Mouse (Mus musculus) cerebellum, postnatal 14 days (tissue): Measurements from ENCODE around the gene Cep131.

Experiments used
- DNase-seq, 2 experiments: peaks; one replicate each; pipeline ENCODE4 v3.0.0; 2021; ENCODE audit warnings: mixed read lengths in 2 of 2

Gene Cep131

DNA sequence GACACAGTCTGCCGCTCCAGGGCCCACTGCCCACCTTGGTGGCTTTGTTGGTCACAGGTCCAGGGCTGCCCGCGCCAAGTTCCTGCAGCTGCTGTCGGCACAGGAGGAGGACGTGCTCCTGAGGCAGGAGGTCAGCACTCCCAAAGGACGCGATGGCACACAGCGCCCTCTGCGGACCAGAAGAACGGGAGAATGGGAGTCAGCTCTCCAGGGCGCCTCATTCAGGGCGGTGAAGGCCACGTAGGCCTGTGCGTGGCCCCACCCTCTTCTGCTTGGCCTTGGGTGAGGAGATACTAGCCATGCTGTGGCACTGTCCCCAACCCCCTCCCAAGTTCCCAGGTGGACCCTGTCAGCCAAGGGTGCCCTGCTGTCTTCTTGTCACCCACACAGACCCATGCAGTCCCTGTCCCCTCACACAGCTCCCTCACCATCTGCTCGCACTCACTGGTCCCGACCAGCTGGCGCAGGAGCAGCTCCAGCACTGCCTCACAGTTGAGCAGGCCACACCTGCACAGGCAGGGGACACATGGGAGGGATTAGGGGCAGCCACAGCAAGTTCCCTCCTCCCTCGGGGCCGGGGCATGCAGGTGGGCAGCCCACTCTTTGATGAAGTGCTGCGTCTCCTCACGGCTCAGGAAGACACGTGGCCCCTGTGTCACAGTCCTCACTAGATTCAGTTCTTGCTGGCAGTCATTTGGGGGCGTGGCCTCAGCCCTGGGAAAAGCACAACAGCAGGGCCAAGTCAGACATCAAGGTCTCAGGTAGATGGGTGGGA lies 6.4 kb upstream of the Cep131 start:
- peak in 1 of 2 experiments; percentile 48 for DNase-seq

DNA sequence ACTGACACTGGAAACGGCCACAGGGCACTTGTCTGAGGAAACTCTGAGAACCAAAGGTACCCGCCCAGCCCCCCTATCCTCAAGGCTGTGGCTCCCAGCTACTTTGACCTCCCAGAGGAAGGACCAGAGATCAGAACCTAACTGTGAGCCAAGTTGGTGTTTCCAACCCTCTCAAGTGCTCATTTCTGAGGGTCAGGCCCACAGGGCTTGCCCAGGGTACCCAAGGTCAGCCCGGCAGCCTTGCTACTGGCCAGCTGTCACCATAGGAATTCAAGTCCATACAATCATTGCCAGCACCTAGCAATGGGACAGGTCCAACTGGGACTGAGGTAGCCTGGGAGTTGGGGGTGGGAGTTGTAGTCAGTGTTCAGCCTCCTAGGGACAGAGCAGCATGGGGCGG lies 4.0 kb upstream of the Cep131 start:
- no peak for DNase-seq

DNA sequence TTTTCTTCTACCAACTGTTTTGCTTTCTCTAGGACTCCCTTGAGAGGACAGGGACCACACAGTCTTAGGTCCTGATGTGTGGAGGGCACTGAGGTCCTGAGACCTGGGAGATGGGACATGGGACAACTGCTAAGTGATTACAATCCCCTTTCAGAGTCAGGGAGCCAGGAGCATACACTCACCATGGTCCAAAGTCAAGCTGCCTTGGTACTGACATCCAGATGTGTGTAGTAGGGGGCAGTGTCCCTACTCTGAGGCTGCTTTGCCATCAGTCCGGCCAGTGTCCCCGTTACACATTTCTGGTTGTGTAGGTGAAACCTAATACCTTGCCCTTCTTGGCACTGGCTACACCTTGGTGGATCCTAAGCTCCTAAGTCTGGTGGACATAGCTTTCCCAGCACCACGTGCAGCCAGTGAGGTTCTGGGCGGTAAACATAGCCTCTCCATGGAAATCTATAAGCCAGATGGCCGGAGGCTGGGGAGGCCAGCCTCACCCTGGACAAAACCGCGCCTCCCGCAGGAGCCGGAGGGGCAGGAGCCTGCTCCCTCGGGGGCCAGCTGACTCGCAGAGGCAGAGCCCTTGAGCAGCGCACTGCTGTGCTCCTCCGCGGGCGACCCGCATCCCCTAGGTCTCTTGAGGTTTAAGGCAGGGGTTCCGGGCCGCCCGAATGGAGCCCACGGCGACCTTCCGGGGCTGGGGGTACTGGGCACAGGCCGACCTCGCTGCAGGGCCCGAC lies 568 bp downstream of the Cep131 start:
- DNase-seq, result peak; percentile 63 to 68

GRCm38 (mm10) chr11:120080282-120080681 lies 6.3 kb downstream of the Cep131 start:
- no peak for DNase-seq

GRCm38 (mm10) chr11:120076191-120076590 lies 10.4 kb downstream of the Cep131 start:
- no peak for DNase-seq

GRCm38 (mm10) chr11:120072986-120073647 lies 13.5 kb downstream of the Cep131 start:
- DNase-seq, result no peak

DNA sequence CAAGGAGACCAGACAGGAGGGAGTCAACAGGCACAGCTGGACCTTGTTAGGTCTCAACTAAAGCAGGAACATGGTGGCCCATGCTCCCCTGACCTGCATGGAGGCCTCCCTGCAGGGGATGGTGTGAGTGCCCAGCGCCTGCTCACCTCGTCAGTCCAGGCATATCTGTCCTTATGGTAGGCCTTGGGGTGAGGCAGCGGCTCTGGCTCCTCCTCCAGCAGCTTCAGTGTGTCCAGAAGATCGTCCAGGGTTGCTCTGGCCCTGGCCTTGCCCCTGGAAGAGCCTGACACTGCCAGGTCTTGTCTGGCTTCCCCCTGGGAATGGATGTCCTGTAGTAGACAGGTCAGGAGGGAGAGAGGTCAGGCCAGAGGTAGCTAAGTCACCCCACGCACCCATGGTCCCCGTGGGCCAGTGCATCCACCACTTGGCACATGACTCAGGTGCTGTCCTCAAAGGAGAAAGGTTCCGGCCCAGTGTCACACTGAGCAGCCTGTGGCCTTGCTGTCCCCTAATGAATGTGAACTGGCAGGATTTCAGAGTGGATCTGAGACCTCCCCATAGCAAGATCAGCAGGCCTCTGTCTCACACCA lies 14.8 kb downstream of the Cep131 start:
- no peak for DNase-seq

DNA sequence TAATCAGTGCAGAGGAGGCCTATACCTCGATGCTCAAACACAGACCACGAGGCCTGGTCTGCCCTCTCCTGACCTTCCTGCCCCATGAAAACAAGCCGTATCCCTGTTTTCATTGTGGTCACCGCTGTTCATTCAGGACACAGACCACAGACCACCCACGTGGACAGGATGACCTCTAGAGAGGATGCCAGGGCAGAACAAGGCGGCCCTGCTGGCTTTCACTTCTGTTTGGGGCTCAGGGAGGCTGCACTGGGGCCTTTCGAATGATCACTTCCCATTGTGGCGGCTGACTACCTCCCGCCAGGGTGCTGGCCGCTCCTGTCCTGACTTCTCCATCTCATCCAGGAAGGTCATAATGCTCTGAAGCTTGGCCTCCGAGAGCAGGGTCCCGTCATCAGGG lies 15.6 kb downstream of the Cep131 start:
- DNase-seq, result no peak

DNA sequence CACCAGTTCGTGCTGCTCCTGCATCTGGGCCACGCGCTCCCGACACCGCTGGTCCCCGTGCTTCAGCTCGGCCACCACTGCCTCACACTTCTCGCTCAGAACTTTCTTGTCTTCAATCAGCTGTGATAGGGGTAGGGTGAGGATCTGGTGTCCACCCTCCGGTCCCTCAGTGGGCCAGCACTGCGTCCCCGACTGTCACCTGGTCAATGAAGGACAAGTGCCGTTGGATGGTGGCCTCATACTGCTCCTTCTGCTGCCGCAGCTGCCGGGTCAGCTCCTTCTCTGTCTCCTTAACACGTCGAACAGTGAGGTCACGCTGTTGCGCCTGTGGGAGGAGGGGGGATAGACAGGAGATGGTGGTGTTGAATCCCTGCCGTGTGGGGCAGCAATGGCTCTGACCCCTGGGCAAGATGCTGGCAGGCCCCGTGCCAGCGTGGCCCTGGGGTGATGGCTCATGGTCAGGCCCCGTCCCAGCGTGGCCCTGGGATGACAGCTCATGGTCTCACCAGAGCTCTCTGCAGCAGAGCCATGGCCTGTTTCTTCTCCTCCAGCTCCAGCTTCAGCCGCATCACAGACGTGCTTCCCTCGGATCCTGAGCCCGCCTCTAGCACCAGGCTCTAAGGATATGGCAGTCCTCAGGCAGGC lies 16.2 kb downstream of the Cep131 start:
- no peak for DNase-seq

DNA sequence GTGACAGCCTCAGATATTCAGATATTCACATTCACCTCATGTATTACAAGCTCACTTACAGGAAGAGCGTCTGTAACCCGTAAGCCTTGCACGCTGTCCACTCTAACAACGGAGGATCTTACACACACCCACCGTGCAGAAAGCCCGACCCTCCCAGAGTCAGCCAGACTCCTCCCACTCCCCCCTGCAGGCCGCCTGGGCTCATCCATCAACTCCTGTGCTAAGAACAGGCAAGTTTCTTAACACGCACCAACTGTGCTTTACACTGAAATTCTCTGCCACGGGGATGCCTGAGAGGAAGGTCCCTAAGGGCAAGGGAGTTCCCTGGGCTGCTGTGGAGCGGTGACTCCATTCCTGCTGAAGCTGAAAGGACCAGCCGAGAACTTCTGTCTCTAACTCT lies 17.4 kb downstream of the Cep131 start:
- no peak for DNase-seq

DNA sequence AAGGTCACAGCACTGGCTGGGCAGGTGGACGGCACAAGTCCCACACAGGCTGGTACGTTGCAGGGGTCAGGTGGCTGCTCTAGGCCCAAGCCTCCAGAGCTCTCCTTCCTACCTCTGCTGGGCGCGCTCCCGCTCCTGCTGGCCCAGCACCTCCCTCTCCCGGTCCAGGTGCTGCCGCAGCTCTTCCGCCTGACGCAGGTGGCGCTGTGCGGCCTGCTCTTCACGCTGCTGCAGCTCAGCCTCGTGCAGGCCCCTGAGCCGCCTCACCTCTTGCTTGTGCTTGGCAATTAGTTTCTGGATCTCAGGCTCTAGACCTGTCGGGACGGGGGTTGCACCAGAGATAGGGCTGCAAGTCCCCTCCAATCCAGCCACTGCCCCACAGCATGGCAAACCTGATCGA lies 18.8 kb downstream of the Cep131 start:
- DNase-seq, result no peak

- DNase-seq, result peak; percentile 77 to 86
Observed at GRCm38 (mm10) chr11:120065291-120065690, 21.3 kb downstream of the Cep131 start.

- DNase-seq, result peak in 1 of 2 experiments; percentile 25
Observed at GRCm38 (mm10) chr11:120064668-120065040, 22.0 kb downstream of the Cep131 start.

GRCm38 (mm10) chr11:120064006-120064667 lies 22.5 kb downstream of the Cep131 start:
- peak in 1 of 2 experiments; percentile 21 for DNase-seq

DNA sequence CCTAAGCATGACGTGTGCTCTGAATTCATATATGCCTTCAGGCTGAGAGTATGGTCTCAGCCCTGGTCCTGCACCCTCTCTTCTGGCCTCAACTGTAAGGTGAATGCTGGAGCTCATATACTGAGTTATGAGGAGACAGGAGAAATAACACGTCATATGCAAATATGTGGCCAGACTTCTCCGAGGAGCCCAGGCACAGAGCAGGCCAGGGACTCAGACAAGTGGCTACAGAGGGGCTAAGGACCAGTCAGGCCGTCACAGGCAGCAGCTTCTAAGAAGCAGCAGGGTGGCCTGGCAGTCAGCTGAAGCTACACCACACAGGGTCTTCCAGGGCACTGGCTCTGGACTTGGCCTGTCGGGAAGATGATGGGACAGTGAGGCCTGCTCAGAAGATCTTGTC lies 23.3 kb downstream of the Cep131 start:
- no peak for DNase-seq

DNA sequence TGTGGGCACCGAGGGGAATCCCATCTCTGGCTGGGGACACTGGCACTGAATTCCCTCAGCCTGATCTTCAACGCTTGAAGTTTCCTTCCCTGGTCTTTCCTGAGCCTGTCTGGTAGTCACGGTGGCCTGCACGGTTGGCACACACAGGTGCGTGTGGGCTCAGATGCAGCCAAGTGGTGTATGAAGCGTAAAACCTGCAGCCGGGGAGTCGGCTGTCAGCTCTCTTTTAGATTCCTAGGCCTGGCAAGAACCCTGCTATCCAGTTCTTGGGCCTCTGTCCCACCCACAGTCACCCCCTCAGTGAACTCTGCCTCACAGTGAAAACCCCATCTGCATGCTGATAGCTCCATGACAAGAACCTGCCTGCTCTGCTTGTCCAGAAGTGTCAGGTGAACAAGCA lies 26.0 kb downstream of the Cep131 start:
- DNase-seq, result peak; percentile 56 to 64

GRCm38 (mm10) chr11:120055953-120056732 lies 30.5 kb downstream of the Cep131 start:
- DNase-seq, result peak; percentile 64 to 68

DNA sequence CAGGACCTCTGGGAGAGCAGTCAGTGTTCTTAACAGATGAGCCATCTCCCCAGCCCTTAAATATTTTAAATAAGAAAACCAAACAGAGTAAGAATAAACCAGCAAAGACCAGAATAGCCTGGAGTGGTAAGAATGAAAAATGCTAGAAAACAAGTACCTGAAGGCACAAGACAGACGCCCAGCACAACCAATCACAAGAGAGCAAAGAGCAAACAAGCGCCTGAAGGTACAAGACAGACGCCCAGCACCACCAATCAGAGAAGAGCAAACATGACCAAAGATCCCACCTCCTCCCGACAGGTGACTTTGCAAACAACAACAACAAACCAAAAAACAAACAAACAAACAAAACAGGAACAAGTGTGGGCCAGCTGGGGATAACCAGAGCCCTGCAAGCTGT lies 32.8 kb downstream of the Cep131 start:
- DNase-seq, result no peak

DNA sequence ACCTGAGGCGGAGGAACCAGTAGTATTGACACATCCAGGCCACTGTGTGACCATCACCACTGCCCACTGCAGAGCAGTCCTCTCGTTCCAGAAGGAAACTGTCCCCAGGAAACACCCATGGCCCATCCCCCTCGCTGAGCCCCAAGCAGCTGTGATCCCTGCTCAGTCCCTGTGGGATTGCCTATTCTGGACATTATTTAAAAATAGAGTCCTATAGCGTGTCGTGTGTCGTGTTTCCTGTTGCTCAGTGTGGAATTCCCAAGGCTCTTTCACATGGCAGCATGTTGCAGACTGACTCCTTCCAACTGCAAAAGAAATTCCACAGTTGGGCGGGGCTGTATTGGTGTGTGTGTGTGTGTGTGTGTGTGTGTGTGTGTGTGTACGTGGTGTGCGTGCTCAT lies 34.4 kb downstream of the Cep131 start:
- no peak for DNase-seq

- DNase-seq, result peak; percentile 75 to 79
Observed at GRCm38 (mm10) chr11:120051124-120051811, 35.4 kb downstream of the Cep131 start.

GRCm38 (mm10) chr11:120049067-120049466 lies 37.6 kb downstream of the Cep131 start:
- no peak for DNase-seq
